Mouse (Mus musculus) heart, postnatal 0 days (tissue): Measurements from ENCODE around the gene Mmachc.

ENCODE experiments used
- CTCF ChIP-seq: IDR thresholded peaks from 2 replicates; pipeline ENCODE4 v1.5.1; 2016; ENCODE audit warnings: antibody characterized with exemption, control low read depth, low read depth
- EP300 ChIP-seq: IDR thresholded peaks from 2 replicates; pipeline ENCODE4 v1.6.1; 2016; ENCODE audit warnings: antibody characterized with exemption, low read depth

GRCm38 (mm10) chr4:116660829-116661228 is 47.4 kb downstream of the Mmachc start:
- TF ChIP-seq CTCF: no peak
- no peak for TF ChIP-seq EP300
